Mouse (Mus musculus) 3T3-L1 (cell line): ENCODE data around the gene Tmem9b.

ENCODE experiments used
- DNase-seq: peaks from one replicate; pipeline ENCODE4 v3.0.0-alpha.2; 2015; ENCODE audit warnings: low read depth, low spot score

Gene Tmem9b

DNA sequence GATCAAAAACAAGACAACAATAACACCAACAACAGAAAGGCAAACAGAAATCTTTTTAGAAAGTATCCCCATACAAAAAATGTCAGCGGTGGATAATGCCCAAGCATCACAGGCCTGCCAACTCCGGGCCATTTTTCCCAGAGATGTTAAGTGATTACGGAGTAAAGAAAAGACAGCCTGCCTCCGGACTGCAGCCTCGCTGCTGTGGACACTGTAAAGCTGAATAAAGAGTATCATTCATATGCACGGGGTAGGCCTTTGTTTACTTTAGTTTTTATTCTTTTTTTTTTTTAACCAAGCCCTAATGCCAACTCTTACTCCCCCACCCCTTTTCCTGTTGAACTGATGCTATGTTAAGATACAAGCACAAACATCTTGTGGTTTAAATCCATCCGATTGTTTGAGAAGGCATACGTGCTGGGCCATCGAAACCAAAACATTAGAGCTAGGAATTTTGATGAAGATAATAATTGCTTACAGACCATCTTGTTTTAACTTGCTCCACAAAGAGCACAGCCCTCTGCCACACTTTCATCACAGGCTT, 66.0 kb downstream of the Tmem9b start:
- DNase-seq = no peak
